In the genomic region with DNA sequence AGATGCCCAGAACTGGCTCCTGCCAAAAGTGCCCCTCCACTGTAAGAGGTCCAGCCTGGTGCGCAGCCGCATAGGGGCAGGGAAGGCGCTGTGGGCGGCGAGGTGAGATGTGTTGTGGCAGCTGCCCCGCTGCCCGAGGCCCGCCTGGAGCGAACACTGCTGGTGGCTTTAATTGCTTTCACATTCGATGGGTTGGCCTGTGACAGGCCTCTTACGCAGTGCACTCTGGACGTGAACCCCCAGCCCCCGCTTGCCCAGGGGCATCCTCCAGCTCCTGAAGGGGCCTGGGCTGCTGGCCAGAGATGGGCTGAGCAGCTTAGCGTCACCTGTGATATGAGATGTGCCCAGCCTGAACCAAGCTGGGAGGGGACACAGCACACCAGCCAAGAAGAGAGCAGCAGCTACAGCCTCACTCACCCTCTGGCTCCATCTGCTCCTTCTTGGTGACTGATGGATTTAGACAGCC, we compare ENCODE assay signal across 20 mouse cellular contexts. TPM values are rescaled to one million over a fixed set of nuclear protein-coding genes. Genes with fewer than 3 reads are reported as not detected.
DNase-seq lines count a peak whose midpoint lies in the region; ATAC-seq lines count a peak whose summit lies in the region.
"Had no signal": no experiment of that assay in that cellular context is flagged by ENCODE, and none has a peak within 500 bp of the region (broad histone marks: within the 10 kb centered on the region; RNA-seq: fewer than 3 reads in every experiment).

No protein-coding gene starts in this region.

- WGBS in hindbrain, embryonic 16.5 days, result 59% methylated on average over 14 of the region's 14 CpGs
- 78% methylated on average over 14 of the region's 14 CpGs for WGBS in hindbrain, embryonic 11.5 days
- WGBS in midbrain, embryonic 16.5 days, result 71% methylated on average over 14 of the region's 14 CpGs

- H3K9me3 ChIP-seq in hindbrain, embryonic 16.5 days (ENCODE audit: control insufficient read depth, low read length), result no peaks in the 10 kb centered on the region
- no peaks in the 10 kb centered on the region for H3K9me3 ChIP-seq in hindbrain, embryonic 11.5 days (ENCODE audit: control insufficient read depth, low read length)
- no peaks in the 10 kb centered on the region for H3K9me3 ChIP-seq in midbrain, embryonic 16.5 days (replicated peaks; ENCODE audit: control insufficient read depth, low read length, poor library complexity, severe bottlenecking)
- H3K9me3 ChIP-seq: megakaryocyte, embryonic 14.5 days had no signal

- H3K4me1 ChIP-seq in hindbrain, embryonic 16.5 days (ENCODE audit: control insufficient read depth, insufficient read depth, low read depth, low read length), result no peaks in the 10 kb centered on the region; the same call in 1 of the 2 replicates
- H3K4me1 ChIP-seq in hindbrain, embryonic 11.5 days (replicated peaks; ENCODE audit: control insufficient read depth, insufficient read depth, low read length), result no peaks in the 10 kb centered on the region
- H3K4me1 ChIP-seq in midbrain, embryonic 16.5 days (ENCODE audit: control insufficient read depth, insufficient read depth, low read length), result no peaks in the 10 kb centered on the region

- ATAC-seq in hindbrain, embryonic 16.5 days, result peak; percentile 60
- no peak for ATAC-seq in hindbrain, embryonic 11.5 days (ENCODE audit: low FRiP score)
- peak; percentile 50; the same call in 1 of the 2 replicates for ATAC-seq in midbrain, embryonic 16.5 days
- ATAC-seq: intestine, postnatal 0 days had no signal

- peaks cover 8% of the 10 kb centered on the region for H3K27me3 ChIP-seq in hindbrain, embryonic 16.5 days (replicated peaks; ENCODE audit: control insufficient read depth, insufficient read depth, low read length)
- H3K27me3 ChIP-seq in hindbrain, embryonic 11.5 days (ENCODE audit: control insufficient read depth, insufficient read depth, low read length), result peaks cover 7% of the 10 kb centered on the region
- H3K27me3 ChIP-seq in midbrain, embryonic 16.5 days (ENCODE audit: control insufficient read depth, insufficient read depth, low read depth, low read length), result peaks cover 11% of the 10 kb centered on the region

- peaks cover 14% of the 10 kb centered on the region for H3K36me3 ChIP-seq in hindbrain, embryonic 16.5 days (ENCODE audit: control insufficient read depth, insufficient read depth, low read length)
- H3K36me3 ChIP-seq in hindbrain, embryonic 11.5 days (ENCODE audit: control insufficient read depth, insufficient read depth, low read length), result 0 out of 2 replicates have a peak, but pooled peaks cover 6% of the 10 kb centered on the region
- H3K36me3 ChIP-seq in midbrain, embryonic 16.5 days (ENCODE audit: control insufficient read depth, insufficient read depth, low read length), result no peaks in the 10 kb centered on the region; the same call in 1 of the 2 replicates

- H3K9ac ChIP-seq in hindbrain, embryonic 16.5 days (ENCODE audit: low read depth, low read length), result no peak overlapping the region
- H3K9ac ChIP-seq in hindbrain, embryonic 11.5 days (ENCODE audit: low read depth, low read length), result no peak overlapping the region
- no peak overlapping the region for H3K9ac ChIP-seq in midbrain, embryonic 16.5 days (ENCODE audit: low read depth, low read length)

- peak overlapping the region; percentile 21; the same call in 1 of the 2 replicates for H3K27ac ChIP-seq in hindbrain, embryonic 16.5 days (ENCODE audit: low read depth, low read length)
- H3K27ac ChIP-seq in hindbrain, embryonic 11.5 days (ENCODE audit: low read depth, low read length), result no peak overlapping the region
- H3K27ac ChIP-seq in midbrain, embryonic 16.5 days (ENCODE audit: low read length), result no peak overlapping the region
- H3K27ac ChIP-seq: kidney, postnatal 0 days; layer of hippocampus, adult 2 months had no signal

- H3K4me2 ChIP-seq in hindbrain, embryonic 16.5 days (ENCODE audit: low read length), result no peak overlapping the region
- H3K4me2 ChIP-seq in hindbrain, embryonic 11.5 days (replicated peaks; ENCODE audit: low read depth, low read length), result no peak overlapping the region
- no peak overlapping the region for H3K4me2 ChIP-seq in midbrain, embryonic 16.5 days (ENCODE audit: low read length)
- H3K4me2 ChIP-seq: heart, embryonic 11.5 days had no signal

- DNase-seq in adrenal gland, postnatal 25 days, result peak; percentile 2
- DNase-seq in adrenal gland, adult 18-20 months (ENCODE audit: low spot score in 2 of 2), result no peak
- DNase-seq in hindbrain, embryonic 11.5 days (ENCODE audit: low spot score), result no peak
- DNase-seq in cerebellum, adult 18-20 months, result peak; percentile 54 to 60
- no peak for DNase-seq in gastrocnemius, postnatal 25 days
- no peak for DNase-seq in ovary, adult 18-20 months (ENCODE audit: low spot score)
- DNase-seq: adrenal gland, postnatal 10 days; embryo, embryonic 11 days; gastrocnemius, postnatal 10 days; thymus, adult 18-20 months had no signal

- no peak overlapping the region for H3K4me3 ChIP-seq in hindbrain, embryonic 16.5 days (ENCODE audit: low read length)
- H3K4me3 ChIP-seq in hindbrain, embryonic 11.5 days (ENCODE audit: low read depth, low read length), result no peak overlapping the region
- H3K4me3 ChIP-seq in midbrain, embryonic 16.5 days (ENCODE audit: low read depth, low read length), result no peak overlapping the region
- H3K4me3 ChIP-seq: erythroblast, embryonic 14.5 days; layer of hippocampus, adult 2 months; megakaryocyte, embryonic 14.5 days had no signal

RNA-seq across cellular contexts. Expression of a gene that starts 5.3 kb away (rescaled TPM):
- not detected in 2 replicates for total RNA-seq in adrenal gland, postnatal 25 days (2021)
- total RNA-seq in adrenal gland, adult 18-20 months (2021), result not detected
- polyA plus RNA-seq in hindbrain, embryonic 16.5 days (2015; fragmentation: Nextera tagmentation; extraction: Ambion mirVana), result 3.9 and 4.7 TPM in 2 replicates
- 0.18 and 0.19 TPM in 2 replicates for polyA plus RNA-seq in hindbrain, embryonic 11.5 days (2014; fragmentation: Nextera tagmentation; extraction: Ambion mirVana)
- polyA plus RNA-seq in midbrain, embryonic 16.5 days (2015; fragmentation: Nextera tagmentation; extraction: Ambion mirVana), result 2.8 and 3.1 TPM in 2 replicates
- total RNA-seq in gastrocnemius, postnatal 25 days (2021), result not detected
- total RNA-seq: adrenal gland, postnatal 10 days; gastrocnemius, postnatal 10 days had no signal
- polyA plus RNA-seq: small intestine, adult 2 months had no signal

RNA-seq across cellular contexts. Expression of a gene that starts 12.9 kb away (rescaled TPM):
- total RNA-seq in adrenal gland, postnatal 25 days (2021), result not detected in 2 replicates
- total RNA-seq in adrenal gland, adult 18-20 months (2021), result not detected
- 0.19 and 0.52 TPM in 2 replicates for polyA plus RNA-seq in hindbrain, embryonic 16.5 days (2015; fragmentation: Nextera tagmentation; extraction: Ambion mirVana)
- 0.15 and 0.27 TPM in 2 replicates for polyA plus RNA-seq in hindbrain, embryonic 11.5 days (2014; fragmentation: Nextera tagmentation; extraction: Ambion mirVana)
- polyA plus RNA-seq in midbrain, embryonic 16.5 days (2015; fragmentation: Nextera tagmentation; extraction: Ambion mirVana), result 0.16 and 0.78 TPM in 2 replicates
- not detected for total RNA-seq in gastrocnemius, postnatal 25 days (2021)
- total RNA-seq: gastrocnemius, postnatal 10 days; heart, postnatal 25 days had no signal
- polyA plus RNA-seq: intestine, postnatal 0 days; small intestine, adult 2 months had no signal

RNA-seq across cellular contexts. Expression of a gene that starts 12.9 kb away (rescaled TPM):
- total RNA-seq in adrenal gland, postnatal 25 days (2021), result 110 and 113 TPM in 2 replicates
- total RNA-seq in adrenal gland, adult 18-20 months (2021), result 100 to 1,000 TPM; 110 to 111 TPM
- polyA plus RNA-seq in hindbrain, embryonic 16.5 days (2015; fragmentation: Nextera tagmentation; extraction: Ambion mirVana), result 83.1 and 90.5 TPM in 2 replicates
- polyA plus RNA-seq in hindbrain, embryonic 11.5 days (2014; fragmentation: Nextera tagmentation; extraction: Ambion mirVana), result 45.4 and 47.4 TPM in 2 replicates
- 71.3 and 85.3 TPM in 2 replicates for polyA plus RNA-seq in midbrain, embryonic 16.5 days (2015; fragmentation: Nextera tagmentation; extraction: Ambion mirVana)
- 10 to 100 TPM; 30.0 to 31.9 TPM for total RNA-seq in gastrocnemius, postnatal 25 days (2021)

RNA-seq across cellular contexts. Expression of a gene that starts 28.0 kb away (rescaled TPM):
- total RNA-seq in adrenal gland, postnatal 25 days (2021), result 22.8 and 24.5 TPM in 2 replicates
- 10 to 100 TPM; 22.6 to 24.4 TPM for total RNA-seq in adrenal gland, adult 18-20 months (2021)
- polyA plus RNA-seq in hindbrain, embryonic 16.5 days (2015; fragmentation: Nextera tagmentation; extraction: Ambion mirVana), result 20.6 and 25.5 TPM in 2 replicates
- 19.5 and 20.3 TPM in 2 replicates for polyA plus RNA-seq in hindbrain, embryonic 11.5 days (2014; fragmentation: Nextera tagmentation; extraction: Ambion mirVana)
- 20.6 and 20.8 TPM in 2 replicates for polyA plus RNA-seq in midbrain, embryonic 16.5 days (2015; fragmentation: Nextera tagmentation; extraction: Ambion mirVana)
- 1 to 10 TPM; 5.6 to 6.8 TPM for total RNA-seq in gastrocnemius, postnatal 25 days (2021)

RNA-seq across cellular contexts. Expression of a gene that starts 38.1 kb away (rescaled TPM):
- 33.0 and 36.9 TPM in 2 replicates for total RNA-seq in adrenal gland, postnatal 25 days (2021)
- 10 to 100 TPM; 20.6 to 32.6 TPM for total RNA-seq in adrenal gland, adult 18-20 months (2021)
- polyA plus RNA-seq in hindbrain, embryonic 16.5 days (2015; fragmentation: Nextera tagmentation; extraction: Ambion mirVana), result 49.5 and 50.8 TPM in 2 replicates
- 19.1 and 19.5 TPM in 2 replicates for polyA plus RNA-seq in hindbrain, embryonic 11.5 days (2014; fragmentation: Nextera tagmentation; extraction: Ambion mirVana)
- polyA plus RNA-seq in midbrain, embryonic 16.5 days (2015; fragmentation: Nextera tagmentation; extraction: Ambion mirVana), result 50.9 and 52.2 TPM in 2 replicates
- total RNA-seq in gastrocnemius, postnatal 25 days (2021), result 10 to 100 TPM in 1 of 2 experiments, 1 to 10 TPM in 1; 8.7 to 11.0 TPM

Comparison
In these comparisons a context has a peak if more than half of its experiments do, and no peak if none do; other contexts are left out.
1. DNase-seq: peak in adrenal gland, postnatal 25 days (single experiment) and cerebellum, adult 18-20 months (2 of 2); none in adrenal gland, adult 18-20 months (0 of 2), hindbrain, embryonic 11.5 days (single experiment), gastrocnemius, postnatal 25 days (single experiment) and ovary, adult 18-20 months (single experiment).